Mouse (Mus musculus) liver, embryonic 14.5 days (tissue): ENCODE data around the gene Zdhhc7. TPM values are rescaled to one million over a fixed set of nuclear protein-coding genes. Genes with fewer than 3 reads are reported as not detected.

Source experiments
- ATAC-seq: fragments of 200-750 bp; cut with Nextera tagmentation; 2 replicates; pipeline ENCODE4 v1.8.0; 2017; ENCODE audit warnings: moderate number of reproducible peaks, mild to moderate bottlenecking, moderate library complexity; ENCODE audit not compliant: insufficient read depth
- DNase-seq, 3 experiments: peaks; one replicate each; pipeline ENCODE4 v3.0.0-alpha.2; 2012 to 2013; ENCODE audit warnings: low read depth in 3 of 3, low spot score in 3 of 3
- H3K27ac ChIP-seq: fragments of 300-500 bp; sonication (generic); 2 replicates; pipeline ENCODE4 v1.5.1; 2014; ENCODE audit warnings: moderate library complexity, mild to moderate bottlenecking, control low read depth, inconsistent platforms
- H3K27me3 ChIP-seq: fragments of 300-500 bp; sonication (generic); 2 replicates; pipeline ENCODE4 v1.6.1; 2014; ENCODE audit warnings: mild to moderate bottlenecking, low read length, moderate library complexity; ENCODE audit not compliant: control insufficient read depth, insufficient read depth
- H3K36me3 ChIP-seq: fragments of 300-500 bp; sonication (generic); replicated peaks from 2 replicates; pipeline ENCODE4 v1.6.1; 2014; ENCODE audit warnings: low read depth; ENCODE audit not compliant: control insufficient read depth, insufficient read depth
- H3K4me1 ChIP-seq, 2 experiments: fragments of 200-500 bp in 1 of 2; fragments of 300-500 bp in 1 of 2; sonication (generic) in 1 of 2; replicated peaks; 2 replicates each; pipeline ENCODE4 v1.6.1; 2012 to 2014; ENCODE audit warnings: antibody characterized with exemption in 1 of 2, inconsistent platforms in 1 of 2, low read length in 1 of 2; ENCODE audit not compliant: control insufficient read depth in 2 of 2, insufficient read depth in 2 of 2
- H3K4me2 ChIP-seq: fragments of 300-500 bp; sonication (generic); 2 replicates; pipeline ENCODE4 v1.6.1; 2014; ENCODE audit warnings: low read depth, mild to moderate bottlenecking, control low read depth, moderate library complexity
- H3K4me3 ChIP-seq, 2 experiments: fragments of 200-500 bp in 1 of 2; fragments of 300-500 bp in 1 of 2; sonication (generic) in 1 of 2; 2 replicates each; pipeline ENCODE4 v1.5.1; 2012 to 2014; ENCODE audit warnings: low read depth in 2 of 2, low read length in 2 of 2, mild to moderate bottlenecking in 2 of 2, control low read depth in 1 of 2, inconsistent platforms in 1 of 2, moderate library complexity in 1 of 2; ENCODE audit not compliant: insufficient read depth in 1 of 2
- H3K9ac ChIP-seq: fragments of 300-500 bp; sonication (generic); replicated peaks from 2 replicates; pipeline ENCODE4 v1.6.1; 2014; ENCODE audit warnings: mild to moderate bottlenecking, control low read depth, moderate library complexity
- H3K9me3 ChIP-seq: fragments of 300-500 bp; sonication (generic); 2 replicates; pipeline ENCODE4 v1.6.1; 2016; ENCODE audit warnings: low read length, mixed read lengths; ENCODE audit not compliant: control insufficient read depth
- CTCF ChIP-seq: IDR thresholded peaks from 2 replicates; pipeline ENCODE4 v1.5.1; 2016; ENCODE audit warnings: antibody characterized with exemption, low read depth, control low read depth
- EP300 ChIP-seq: IDR thresholded peaks from 2 replicates; pipeline ENCODE4 v1.6.1; 2016; ENCODE audit warnings: antibody characterized with exemption, low read depth
- WGBS: fragments of 180-500 bp; shearing (Covaris S2); extraction: QIAGEN DNeasy Blood & Tissue Kit; methylation state at CpG from one replicate; pipeline ENCODE4 v1.1.7; 2014; ENCODE audit not compliant: insufficient replicate concordance; 5-methylcytosine and 5-hydroxymethylcytosine counted together
- polyA plus RNA-seq, 2 experiments: library from polyadenylated mRNA; depleted of rRNA in 1 of 2; stranded (reverse) in 1 of 2; unstranded in 1 of 2; fragments of >200 nt; fragmentation: Nextera tagmentation in 1 of 2; extraction: Ambion mirVana in 1 of 2; gene quantifications; 2 replicates each; pipeline versions ENCODE4 v1.2.1 to v1.2.3; 2012 to 2014

Gene Zdhhc7
- polyA plus RNA-seq, 2 experiments: 9.2 to 12.2 TPM

GRCm38 (mm10) chr8:120124261-120124660, 23.0 kb upstream of the Zdhhc7 start:
- Histone ChIP-seq H3K4me3 (no peak overlapping the region), H3K27ac (no peak overlapping the region), H3K36me3 (no peaks in the 10 kb centered on the region), H3K4me1 (no peaks in the 10 kb centered on the region; a peak in 1 of 4 replicates), H3K9me3 (no peaks in the 10 kb centered on the region), H3K9ac (no peak overlapping the region), H3K27me3 (peaks cover 3% of the 10 kb centered on the region; the same call in 1 of the 2 replicates), H3K4me2 (no peak overlapping the region)
- TF ChIP-seq EP300 (no peak), CTCF (no peak)
- ATAC-seq (no peak), DNase-seq (no peak)
- WGBS: 8% methylated on average over 6 of the region's 6 CpGs

GRCm38 (mm10) chr8:120120951-120121350, 19.7 kb upstream of the Zdhhc7 start:
- peaks cover 10% of the 10 kb centered on the region for H3K27me3 ChIP-seq
- H3K9me3 ChIP-seq: no peaks in the 10 kb centered on the region
- H3K36me3 ChIP-seq: no peaks in the 10 kb centered on the region
- no peaks in the 10 kb centered on the region; a peak in 1 of 4 replicates for H3K4me1 ChIP-seq
- no peak overlapping the region for H3K27ac ChIP-seq
- TF ChIP-seq EP300 (no peak), CTCF (no peak)
- ATAC-seq: no peak
- no peak overlapping the region for H3K4me2 ChIP-seq
- H3K9ac ChIP-seq: no peak overlapping the region
- no peak for DNase-seq
- no peak overlapping the region for H3K4me3 ChIP-seq
- WGBS: 49% methylated on average over 5 of the region's 5 CpGs

DNA sequence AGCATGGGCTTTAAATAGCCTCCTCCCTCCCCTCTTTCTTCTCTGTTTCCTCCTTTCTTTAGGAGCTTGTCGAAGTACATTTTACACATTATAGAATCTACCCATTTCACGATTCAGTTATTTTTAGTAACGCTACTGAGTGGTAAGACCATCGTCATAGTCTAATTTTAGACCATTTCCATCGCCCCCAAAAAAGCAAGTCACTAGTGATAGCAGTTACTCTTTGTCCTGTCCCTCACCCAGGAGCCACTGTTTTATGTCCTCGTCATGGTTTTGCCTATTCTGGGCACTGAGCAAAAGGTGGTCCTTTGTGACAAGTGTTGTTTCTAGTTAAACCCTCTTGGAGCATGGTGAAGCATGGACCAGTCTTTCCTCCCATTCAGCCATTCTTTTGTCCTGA, 18.6 kb upstream of the Zdhhc7 start:
- ATAC-seq (no peak), DNase-seq (no peak)
- Histone ChIP-seq H3K4me2 (no peak overlapping the region), H3K4me3 (no peak overlapping the region), H3K4me1 (no peaks in the 10 kb centered on the region; a peak in 1 of 4 replicates), H3K27ac (no peak overlapping the region), H3K27me3 (peaks cover 20% of the 10 kb centered on the region), H3K9me3 (no peaks in the 10 kb centered on the region), H3K9ac (no peak overlapping the region), H3K36me3 (no peaks in the 10 kb centered on the region)
- WGBS: 27% methylated on average over 6 of the region's 6 CpGs
- TF ChIP-seq CTCF: no peak

- WGBS: 43% methylated on average over 3 of the region's 3 CpGs
- DNase-seq (no peak), ATAC-seq (no peak)
- Histone ChIP-seq H3K4me1 (no peaks in the 10 kb centered on the region; a peak in 1 of 4 replicates), H3K4me2 (no peak overlapping the region), H3K9ac (no peak overlapping the region), H3K9me3 (no peaks in the 10 kb centered on the region), H3K36me3 (no peaks in the 10 kb centered on the region), H3K27ac (no peak overlapping the region), H3K4me3 (no peak overlapping the region), H3K27me3 (peaks cover 25% of the 10 kb centered on the region)
- TF ChIP-seq EP300 (no peak), CTCF (no peak)
Measured at GRCm38 (mm10) chr8:120119429-120119828, 18.1 kb upstream of the Zdhhc7 start.

DNA sequence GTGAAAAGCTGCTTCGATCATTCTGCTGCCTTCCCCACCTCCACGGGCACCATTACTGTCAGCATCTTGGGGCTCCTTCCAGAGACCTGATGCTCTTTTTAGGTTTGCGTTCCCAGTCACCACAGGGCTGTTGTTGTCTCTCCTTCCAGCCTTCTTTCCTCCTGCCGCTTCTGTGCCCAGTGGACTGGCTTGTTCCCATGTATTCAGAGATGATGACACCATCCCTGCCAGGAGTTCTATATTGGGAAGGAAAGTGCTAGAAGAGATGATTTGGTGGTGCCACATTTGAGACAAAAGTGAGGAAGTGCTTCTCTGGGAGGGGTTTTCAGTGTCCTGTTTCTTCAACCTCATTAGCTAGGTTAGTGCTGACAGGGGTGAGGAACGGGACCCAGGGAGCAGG, 17.6 kb upstream of the Zdhhc7 start:
- H3K27ac ChIP-seq: no peak overlapping the region
- DNase-seq (no peak), ATAC-seq (no peak)
- H3K4me1 ChIP-seq: no peaks in the 10 kb centered on the region; a peak in 1 of 4 replicates
- no peaks in the 10 kb centered on the region for H3K36me3 ChIP-seq
- H3K9ac ChIP-seq: no peak overlapping the region
- H3K27me3 ChIP-seq: peaks cover 30% of the 10 kb centered on the region
- H3K9me3 ChIP-seq: no peaks in the 10 kb centered on the region
- no peak overlapping the region for H3K4me3 ChIP-seq
- H3K4me2 ChIP-seq: no peak overlapping the region
- TF ChIP-seq EP300 (no peak), CTCF (no peak)
- 52% methylated on average over 5 of the region's 5 CpGs for WGBS

DNA sequence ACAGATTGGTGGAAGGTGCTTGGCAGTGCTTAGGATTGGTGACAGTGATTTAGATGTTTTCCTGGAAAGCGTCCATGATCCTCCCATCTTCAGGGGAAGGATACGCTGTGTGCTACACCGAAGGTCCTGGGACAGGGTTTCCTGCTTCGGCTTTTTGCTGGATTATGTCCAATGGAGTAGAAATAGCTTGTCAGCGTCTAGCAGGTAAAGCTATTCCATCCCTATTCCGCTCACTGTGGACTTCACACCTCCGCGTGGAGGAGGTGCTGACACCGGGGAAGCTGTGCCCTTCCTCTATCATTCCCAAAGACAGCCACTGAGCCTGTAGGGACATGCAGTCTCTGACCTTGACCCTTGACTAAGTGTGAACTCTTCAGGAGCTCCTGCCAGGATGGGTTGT, 16.9 kb upstream of the Zdhhc7 start:
- no peak overlapping the region for H3K4me2 ChIP-seq
- 62% methylated on average over 9 of the region's 9 CpGs for WGBS
- no peak overlapping the region for H3K9ac ChIP-seq
- H3K27ac ChIP-seq: no peak overlapping the region
- H3K27me3 ChIP-seq: peaks cover 29% of the 10 kb centered on the region
- no peaks in the 10 kb centered on the region for H3K36me3 ChIP-seq
- H3K4me1 ChIP-seq: peaks cover 0 to 2% of the 10 kb centered on the region in 2 experiments; a peak in 3 of 4 replicates
- no peak for DNase-seq
- ATAC-seq: no peak
- no peak overlapping the region for H3K4me3 ChIP-seq
- no peaks in the 10 kb centered on the region for H3K9me3 ChIP-seq
- no peak for TF ChIP-seq EP300
- TF ChIP-seq CTCF: no peak
